Mouse (Mus musculus) CD8-positive naive resting alpha-beta T cell, adult 2 months (primary cell): ENCODE data around the gene Slc3a1.

Experiments
- DNase-seq, 2 experiments: peaks; one replicate each; pipeline ENCODE4 v3.0.0; 2022; ENCODE audit warnings: low read depth in 2 of 2, low spot score in 2 of 2

The Slc3a1 gene

DNA sequence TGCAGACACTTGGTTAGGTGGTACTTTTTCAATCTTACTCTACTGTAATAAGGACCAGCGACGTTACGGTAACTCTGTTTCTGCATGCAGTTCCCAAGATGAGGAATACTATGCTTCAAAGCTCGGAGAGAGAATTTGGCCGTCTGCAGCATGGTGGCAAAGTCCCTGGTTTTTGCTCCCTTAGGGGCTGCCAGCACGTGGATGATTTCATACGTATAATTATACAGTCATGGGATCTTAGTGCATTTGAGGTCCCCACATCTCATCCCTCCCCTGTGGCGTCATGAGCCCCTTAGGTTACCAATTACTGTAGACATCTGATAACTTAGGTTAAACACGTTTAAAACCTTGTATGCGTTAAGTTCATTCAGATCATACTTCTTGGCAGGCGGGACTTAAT, 60.2 kb downstream of the Slc3a1 start:
- no peak for DNase-seq

DNA sequence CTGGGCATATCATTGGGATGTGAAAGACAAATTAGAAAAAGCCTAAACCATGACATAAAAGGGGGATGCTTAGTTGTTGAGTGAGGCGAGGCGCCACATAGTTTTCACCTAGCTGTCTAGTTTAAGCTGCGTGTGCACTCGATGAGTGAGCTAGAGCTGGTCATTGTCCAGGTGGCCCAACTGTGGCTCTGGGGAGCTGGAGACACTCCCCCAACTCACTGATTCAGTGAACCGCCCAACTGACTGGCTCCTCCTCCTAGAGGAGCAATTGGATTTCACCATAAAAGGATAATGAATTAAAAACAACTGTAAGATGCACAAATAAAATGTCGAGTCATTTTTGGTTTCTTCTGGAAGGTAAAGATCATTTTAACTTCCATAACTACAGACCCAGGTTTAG, 60.8 kb downstream of the Slc3a1 start:
- DNase-seq = no peak

DNA sequence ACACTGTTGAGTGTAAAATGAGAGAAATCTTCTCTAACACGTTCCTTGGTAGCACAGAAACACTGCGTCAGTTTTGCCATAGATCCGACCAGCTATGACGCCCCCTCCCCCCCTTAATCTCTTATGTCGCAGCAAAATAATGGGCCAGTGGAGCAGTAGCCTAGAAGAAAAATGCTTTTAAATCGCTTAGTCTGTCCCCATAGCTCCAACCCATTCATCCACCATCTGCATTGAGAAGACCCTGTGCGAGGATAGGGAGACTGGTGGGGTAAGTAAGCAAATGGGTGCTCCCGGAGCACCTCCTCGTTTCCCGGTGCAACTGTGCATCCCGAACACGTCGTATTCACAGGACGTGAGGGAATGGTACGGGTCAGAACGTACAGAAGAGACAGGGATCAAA, 61.4 kb downstream of the Slc3a1 start:
- peak in 1 of 2 experiments; percentile 1 for DNase-seq

GRCm38 (mm10) chr17:85090120-85091099, 62.2 kb downstream of the Slc3a1 start, which contains the start of the genes Prepl and Camkmt:
Prepl (minus strand) TSS chr17:85090241.
Camkmt (plus strand) TSS chr17:85090552.
- DNase-seq = peak; percentile 94 to 97

- DNase-seq = no peak
These were observed 63.6 kb downstream of the Slc3a1 start for GRCm38 (mm10) chr17:85091762-85092161.

GRCm38 (mm10) chr17:85096396-85096795, 68.2 kb downstream of the Slc3a1 start:
- no peak for DNase-seq

DNA sequence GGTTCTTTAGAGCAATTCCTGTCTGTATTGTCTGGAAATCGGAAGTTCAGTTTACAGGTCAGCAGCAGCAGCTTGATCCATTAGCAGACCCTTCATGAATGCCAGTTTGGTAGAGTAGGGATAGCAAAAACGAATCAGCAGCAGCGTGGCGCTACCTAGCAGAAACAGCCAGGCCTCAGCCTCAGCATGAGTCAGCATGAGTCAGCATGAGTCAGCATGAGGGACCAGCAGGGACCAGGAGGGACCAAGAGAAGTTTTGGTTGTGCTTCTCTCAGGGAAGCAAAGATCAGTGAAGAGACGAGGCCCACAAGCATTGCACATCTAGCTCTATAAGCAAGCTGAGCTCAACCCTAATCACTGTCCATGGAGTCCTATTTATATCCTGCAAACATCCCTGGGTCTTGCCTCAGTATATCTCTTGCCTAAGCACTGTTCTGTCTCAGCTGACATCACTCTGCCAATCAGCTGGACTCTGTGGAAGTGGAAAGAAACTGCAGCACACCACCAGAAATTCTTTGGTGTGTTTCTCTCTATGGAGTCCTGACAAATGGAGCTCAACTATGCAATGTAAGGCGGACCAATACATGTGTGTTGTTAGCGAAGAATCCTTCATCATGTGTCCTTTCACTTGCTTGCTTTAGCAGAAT, 70.6 kb downstream of the Slc3a1 start:
- DNase-seq = no peak

DNA sequence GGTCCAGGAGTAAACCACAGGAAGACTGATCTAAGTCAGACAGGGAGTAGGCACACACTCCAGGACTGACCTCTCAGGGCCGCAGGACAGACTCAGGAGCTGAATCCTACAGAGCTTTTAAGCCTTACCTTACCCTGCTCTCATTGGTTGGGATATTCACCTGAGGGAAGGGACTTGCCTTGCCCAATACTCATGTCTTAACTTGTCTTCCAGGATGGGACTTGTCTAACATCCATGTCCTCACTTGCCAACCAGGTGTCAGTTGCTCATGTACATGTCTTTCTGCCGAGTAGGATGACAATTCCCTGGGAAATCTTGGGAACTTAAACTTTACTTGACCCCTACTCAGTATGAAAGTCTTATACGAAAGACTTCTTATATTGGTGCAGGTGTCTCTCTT, 72.1 kb downstream of the Slc3a1 start:
- no peak for DNase-seq

- no peak for DNase-seq
These were observed 73.6 kb downstream of the Slc3a1 start for GRCm38 (mm10) chr17:85101751-85102150.

DNA sequence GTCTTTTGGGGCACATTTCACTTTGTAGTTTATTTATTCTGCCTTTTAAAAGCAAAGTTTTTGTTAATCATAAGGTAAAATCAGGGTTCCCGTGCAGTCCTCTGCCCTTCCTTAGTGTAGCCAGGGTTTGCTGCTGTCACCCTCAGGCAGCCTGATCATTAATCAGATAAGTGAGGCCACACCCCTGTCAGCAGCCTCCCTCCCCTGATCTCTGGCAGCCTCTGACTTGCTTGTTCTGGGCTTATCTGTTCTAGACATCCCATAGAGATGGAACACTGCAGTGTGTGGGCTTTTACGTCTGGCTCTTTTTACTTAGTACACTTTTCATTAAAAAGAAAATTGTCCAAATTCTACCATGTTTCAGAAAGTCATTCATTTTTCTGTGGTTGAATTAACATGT, 75.1 kb downstream of the Slc3a1 start:
- no peak for DNase-seq

DNA sequence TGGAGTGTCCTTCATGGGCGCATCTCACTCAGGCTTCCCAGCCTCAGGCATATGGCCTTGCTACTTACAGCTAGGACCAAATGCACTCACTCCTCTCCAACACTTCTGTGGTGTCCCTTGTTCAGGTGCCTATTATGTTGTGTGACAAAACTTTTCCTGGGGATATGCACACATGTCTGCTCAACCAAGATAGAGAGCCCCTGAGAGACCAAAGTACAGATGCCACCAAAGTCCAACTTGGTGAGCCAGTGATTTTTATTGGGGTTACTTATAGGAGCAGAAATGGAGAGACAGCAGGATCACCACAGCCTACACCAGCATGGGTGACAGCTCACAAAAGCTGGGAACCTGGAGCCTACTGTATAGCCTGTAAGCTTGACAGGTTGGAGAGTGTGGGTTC, 82.5 kb downstream of the Slc3a1 start:
- DNase-seq = no peak

GRCm38 (mm10) chr17:85113441-85113840, 85.3 kb downstream of the Slc3a1 start:
- DNase-seq = no peak
